In the genomic region with DNA sequence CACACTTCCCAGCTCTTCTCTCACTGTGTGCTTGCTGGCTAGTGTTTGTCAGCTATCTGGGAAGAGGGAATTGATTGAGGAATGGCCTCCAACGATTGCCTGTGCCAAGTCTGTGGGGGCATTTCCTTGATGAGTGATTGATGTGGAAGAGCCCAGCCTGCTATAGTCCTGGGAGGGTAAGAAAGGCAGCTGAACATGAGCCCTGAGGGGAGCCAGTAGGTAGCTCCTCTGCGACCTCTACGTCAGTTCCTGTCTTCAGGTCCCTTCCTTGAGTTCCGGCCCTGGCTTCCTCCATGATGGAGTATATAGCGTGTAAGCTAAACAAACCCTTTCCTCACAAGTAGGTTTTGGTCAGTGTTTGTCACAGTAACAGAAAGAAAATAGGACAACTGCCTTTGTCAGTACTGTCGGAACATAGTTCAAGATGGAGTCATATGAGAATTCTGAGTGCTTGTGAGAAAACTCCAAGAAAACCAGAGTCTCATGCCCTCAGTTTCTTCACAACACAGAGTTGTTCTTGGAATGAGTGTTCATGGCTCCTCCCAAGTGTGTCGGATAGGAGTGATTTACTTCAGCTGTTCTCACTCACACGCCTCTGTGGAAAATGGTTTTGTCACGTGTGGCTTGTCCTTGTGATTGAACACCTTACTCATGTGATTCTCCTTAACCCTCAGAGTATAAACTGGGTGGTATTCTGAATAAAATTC, we compare ENCODE assay signal across 12 mouse cellular contexts. TPM values are rescaled to one million over a fixed set of nuclear protein-coding genes. Genes with fewer than 3 reads are reported as not detected.
DNase-seq lines count a peak whose midpoint lies in the region; ATAC-seq lines count a peak whose summit lies in the region.
"Had no signal": no experiment of that assay in that cellular context is flagged by ENCODE, and none has a peak within 500 bp of the region (broad histone marks: within the 10 kb centered on the region; RNA-seq: fewer than 3 reads in every experiment).

No protein-coding gene starts in this region.

- no peak for ATAC-seq in forebrain, embryonic 14.5 days
- ATAC-seq in hindbrain, embryonic 16.5 days: 0 out of 2 replicates have a peak, but pooled peaks have one; percentile 17
- no peak for ATAC-seq in hindbrain, embryonic 11.5 days (ENCODE audit: low FRiP score)
- ATAC-seq in lung, embryonic 16.5 days (ENCODE audit: low read depth): 0 out of 2 replicates have a peak, but pooled peaks have one; percentile 47
- no peak for ATAC-seq in stomach, embryonic 14.5 days (ENCODE audit: insufficient number of reproducible peaks, insufficient read depth, low FRiP score, low read depth)
- ATAC-seq in forebrain, embryonic 16.5 days: no peak
- ATAC-seq: liver, embryonic 12.5 days had no signal

- H3K4me2 ChIP-seq in forebrain, embryonic 14.5 days (ENCODE audit: low read length): no peak overlapping the region
- no peak overlapping the region for H3K4me2 ChIP-seq in hindbrain, embryonic 16.5 days (ENCODE audit: low read length)
- H3K4me2 ChIP-seq in hindbrain, embryonic 11.5 days (replicated peaks; ENCODE audit: low read depth, low read length): no peak overlapping the region
- no peak overlapping the region for H3K4me2 ChIP-seq in lung, embryonic 16.5 days (ENCODE audit: low read depth, low read length)
- H3K4me2 ChIP-seq in stomach, embryonic 14.5 days (replicated peaks; ENCODE audit: low read depth, low read length): no peak overlapping the region
- H3K4me2 ChIP-seq in forebrain, embryonic 16.5 days (ENCODE audit: low read length): no peak overlapping the region
- H3K4me2 ChIP-seq: liver, embryonic 12.5 days had no signal

- no peak overlapping the region for H3K4me3 ChIP-seq in forebrain, embryonic 10.5 days
- no peak overlapping the region for H3K4me3 ChIP-seq in forebrain, embryonic 14.5 days (ENCODE audit: low read depth, low read length)
- H3K4me3 ChIP-seq in hindbrain, embryonic 16.5 days (ENCODE audit: low read length): no peak overlapping the region
- no peak overlapping the region for H3K4me3 ChIP-seq in hindbrain, embryonic 11.5 days (ENCODE audit: low read depth, low read length)
- no peak overlapping the region for H3K4me3 ChIP-seq in lung, embryonic 16.5 days (ENCODE audit: low read length)
- no peak overlapping the region for H3K4me3 ChIP-seq in stomach, embryonic 14.5 days (ENCODE audit: low read depth, low read length)
- H3K4me3 ChIP-seq in forebrain, embryonic 16.5 days (replicated peaks; ENCODE audit: low read length): no peak overlapping the region
- H3K4me3 ChIP-seq: liver, embryonic 12.5 days had no signal

- H3K27ac ChIP-seq in forebrain, embryonic 10.5 days: peak overlapping the region; percentile 9; the same call in 1 of the 2 replicates
- H3K27ac ChIP-seq in forebrain, embryonic 14.5 days (ENCODE audit: low read depth, low read length): no peak overlapping the region
- no peak overlapping the region for H3K27ac ChIP-seq in hindbrain, embryonic 16.5 days (ENCODE audit: low read depth, low read length)
- no peak overlapping the region for H3K27ac ChIP-seq in hindbrain, embryonic 11.5 days (ENCODE audit: low read depth, low read length)
- H3K27ac ChIP-seq in lung, embryonic 16.5 days (ENCODE audit: low read length): peak overlapping the region; percentile 69
- peak overlapping the region; percentile 84 for H3K27ac ChIP-seq in stomach, embryonic 14.5 days (ENCODE audit: low read length)
- no peak overlapping the region for H3K27ac ChIP-seq in forebrain, embryonic 16.5 days (ENCODE audit: low read length)
- H3K27ac ChIP-seq: liver, embryonic 12.5 days had no signal

- 85% methylated on average over 9 of the region's 9 CpGs for WGBS in forebrain, embryonic 10.5 days
- WGBS in forebrain, embryonic 14.5 days: 88% methylated on average over 9 of the region's 9 CpGs
- 77% methylated on average over 9 of the region's 9 CpGs for whole genome bisulfite sequencing in hindbrain, embryonic 16.5 days
- 80% methylated on average over 9 of the region's 9 CpGs for WGBS in hindbrain, embryonic 11.5 days
- 67% methylated on average over 9 of the region's 9 CpGs for WGBS in lung, embryonic 16.5 days
- WGBS in stomach, embryonic 14.5 days: 56% methylated on average over 9 of the region's 9 CpGs
- WGBS in forebrain, embryonic 16.5 days: 87% methylated on average over 9 of the region's 9 CpGs

- no peak for DNase-seq in forebrain, embryonic 10.5 days (ENCODE audit: extremely low spot score, low spot score)
- DNase-seq in forebrain, embryonic 14.5 days (ENCODE audit: low spot score): no peak
- DNase-seq in hindbrain, embryonic 11.5 days (ENCODE audit: low spot score): no peak
- no peak for DNase-seq in lung, postnatal 4 days
- DNase-seq: cerebellum, adult 8-10 months; heart, adult 18-20 months; thymus, postnatal 14 days had no signal

- H3K9me3 ChIP-seq in forebrain, embryonic 10.5 days: no peaks in the 10 kb centered on the region; the same call in 1 of the 2 replicates
- H3K9me3 ChIP-seq in forebrain, embryonic 14.5 days (replicated peaks; ENCODE audit: control insufficient read depth, low read length): no peaks in the 10 kb centered on the region
- H3K9me3 ChIP-seq in hindbrain, embryonic 16.5 days (ENCODE audit: control insufficient read depth, low read length): no peaks in the 10 kb centered on the region
- H3K9me3 ChIP-seq in hindbrain, embryonic 11.5 days (ENCODE audit: control insufficient read depth, low read length): no peaks in the 10 kb centered on the region
- H3K9me3 ChIP-seq in lung, embryonic 16.5 days (ENCODE audit: control insufficient read depth, low read length): no peaks in the 10 kb centered on the region
- no peaks in the 10 kb centered on the region for H3K9me3 ChIP-seq in stomach, embryonic 14.5 days (ENCODE audit: control insufficient read depth, low read depth, low read length)
- no peaks in the 10 kb centered on the region for H3K9me3 ChIP-seq in forebrain, embryonic 16.5 days (ENCODE audit: control insufficient read depth, low read length)
- H3K9me3 ChIP-seq: liver, embryonic 12.5 days had no signal

- no peaks in the 10 kb centered on the region; the same call in 1 of the 2 replicates for H3K36me3 ChIP-seq in forebrain, embryonic 10.5 days (replicated peaks)
- H3K36me3 ChIP-seq in forebrain, embryonic 14.5 days (ENCODE audit: control insufficient read depth, insufficient read depth, low read length): no peaks in the 10 kb centered on the region
- H3K36me3 ChIP-seq in hindbrain, embryonic 16.5 days (ENCODE audit: control insufficient read depth, insufficient read depth, low read length): no peaks in the 10 kb centered on the region
- no peaks in the 10 kb centered on the region for H3K36me3 ChIP-seq in hindbrain, embryonic 11.5 days (ENCODE audit: control insufficient read depth, insufficient read depth, low read length)
- H3K36me3 ChIP-seq in lung, embryonic 16.5 days (ENCODE audit: control insufficient read depth, insufficient read depth, low read length): no peaks in the 10 kb centered on the region; the same call in 1 of the 2 replicates
- no peaks in the 10 kb centered on the region for H3K36me3 ChIP-seq in stomach, embryonic 14.5 days (ENCODE audit: control insufficient read depth, insufficient read depth, low read length)
- H3K36me3 ChIP-seq in forebrain, embryonic 16.5 days (ENCODE audit: control insufficient read depth, insufficient read depth): no peaks in the 10 kb centered on the region
- H3K36me3 ChIP-seq: liver, embryonic 12.5 days had no signal

- H3K4me1 ChIP-seq in forebrain, embryonic 10.5 days: peaks cover 14% of the 10 kb centered on the region
- no peaks in the 10 kb centered on the region for H3K4me1 ChIP-seq in forebrain, embryonic 14.5 days (ENCODE audit: control insufficient read depth, insufficient read depth, low read length)
- no peaks in the 10 kb centered on the region for H3K4me1 ChIP-seq in hindbrain, embryonic 16.5 days (ENCODE audit: control insufficient read depth, insufficient read depth, low read depth, low read length)
- H3K4me1 ChIP-seq in hindbrain, embryonic 11.5 days (replicated peaks; ENCODE audit: control insufficient read depth, insufficient read depth, low read length): no peaks in the 10 kb centered on the region; the same call in 1 of the 2 replicates
- H3K4me1 ChIP-seq in lung, embryonic 16.5 days (replicated peaks; ENCODE audit: control insufficient read depth, insufficient read depth, low read length): no peaks in the 10 kb centered on the region
- H3K4me1 ChIP-seq in stomach, embryonic 14.5 days (ENCODE audit: control insufficient read depth, insufficient read depth, low read length): peaks cover 19% of the 10 kb centered on the region; the same call in 1 of the 2 replicates
- H3K4me1 ChIP-seq in forebrain, embryonic 16.5 days (replicated peaks; ENCODE audit: control insufficient read depth, insufficient read depth, low read length): no peaks in the 10 kb centered on the region

- H3K27me3 ChIP-seq in forebrain, embryonic 10.5 days (ENCODE audit: poor library complexity, severe bottlenecking): no peaks in the 10 kb centered on the region
- H3K27me3 ChIP-seq in forebrain, embryonic 14.5 days (replicated peaks; ENCODE audit: control insufficient read depth, insufficient read depth, low read length): no peaks in the 10 kb centered on the region
- H3K27me3 ChIP-seq in hindbrain, embryonic 16.5 days (replicated peaks; ENCODE audit: control insufficient read depth, insufficient read depth, low read length): no peaks in the 10 kb centered on the region
- H3K27me3 ChIP-seq in hindbrain, embryonic 11.5 days (ENCODE audit: control insufficient read depth, insufficient read depth, low read length): no peaks in the 10 kb centered on the region
- no peaks in the 10 kb centered on the region for H3K27me3 ChIP-seq in lung, embryonic 16.5 days (ENCODE audit: control insufficient read depth, insufficient read depth, low read depth, low read length)
- H3K27me3 ChIP-seq in stomach, embryonic 14.5 days (ENCODE audit: control insufficient read depth, insufficient read depth, low read length): no peaks in the 10 kb centered on the region
- H3K27me3 ChIP-seq in forebrain, embryonic 16.5 days (replicated peaks; ENCODE audit: control insufficient read depth, insufficient read depth, low read length): no peaks in the 10 kb centered on the region
- H3K27me3 ChIP-seq: liver, embryonic 12.5 days had no signal

- H3K9ac ChIP-seq in forebrain, embryonic 14.5 days (ENCODE audit: low read length): no peak overlapping the region
- no peak overlapping the region for H3K9ac ChIP-seq in hindbrain, embryonic 16.5 days (ENCODE audit: low read depth, low read length)
- no peak overlapping the region for H3K9ac ChIP-seq in hindbrain, embryonic 11.5 days (ENCODE audit: low read depth, low read length)
- H3K9ac ChIP-seq in lung, embryonic 16.5 days (ENCODE audit: low read length): no peak overlapping the region
- no peak overlapping the region for H3K9ac ChIP-seq in stomach, embryonic 14.5 days (replicated peaks; ENCODE audit: low read depth, low read length)
- H3K9ac ChIP-seq in forebrain, embryonic 16.5 days (replicated peaks; ENCODE audit: low read depth, low read length): no peak overlapping the region
- H3K9ac ChIP-seq: liver, embryonic 12.5 days had no signal

RNA-seq across cellular contexts. Expression of a gene that starts 22.9 kb away (rescaled TPM):
- polyA plus RNA-seq in forebrain, embryonic 10.5 days (2016; fragmentation: Nextera tagmentation; extraction: Ambion mirVana): 5.0 and 5.6 TPM in 2 replicates
- polyA plus RNA-seq in forebrain, embryonic 14.5 days (2014; fragmentation: Nextera tagmentation; extraction: Ambion mirVana): 4.9 and 8.3 TPM in 2 replicates
- 18.6 and 25.1 TPM in 2 replicates for polyA plus RNA-seq in hindbrain, embryonic 16.5 days (2015; fragmentation: Nextera tagmentation; extraction: Ambion mirVana)
- polyA plus RNA-seq in hindbrain, embryonic 11.5 days (2014; fragmentation: Nextera tagmentation; extraction: Ambion mirVana): 3.0 and 4.6 TPM in 2 replicates
- polyA plus RNA-seq in lung, embryonic 16.5 days (2015; fragmentation: Nextera tagmentation; extraction: Ambion mirVana): 9.6 and 10.1 TPM in 2 replicates
- polyA plus RNA-seq in stomach, embryonic 14.5 days (2014; fragmentation: Nextera tagmentation; extraction: Ambion mirVana): 6.7 and 7.5 TPM in 2 replicates
- 6.7 and 8.5 TPM in 2 replicates for polyA plus RNA-seq in forebrain, embryonic 16.5 days (2015; fragmentation: Nextera tagmentation; extraction: Ambion mirVana)

RNA-seq across cellular contexts. Expression of a gene that starts 52.0 kb away (rescaled TPM):
- polyA plus RNA-seq in forebrain, embryonic 10.5 days (2016; fragmentation: Nextera tagmentation; extraction: Ambion mirVana): 110 and 121 TPM in 2 replicates
- polyA plus RNA-seq in forebrain, embryonic 14.5 days (2014; fragmentation: Nextera tagmentation; extraction: Ambion mirVana): 39.9 and 40.3 TPM in 2 replicates
- polyA plus RNA-seq in hindbrain, embryonic 16.5 days (2015; fragmentation: Nextera tagmentation; extraction: Ambion mirVana): 10.5 and 12.1 TPM in 2 replicates
- 76.7 and 90.3 TPM in 2 replicates for polyA plus RNA-seq in hindbrain, embryonic 11.5 days (2014; fragmentation: Nextera tagmentation; extraction: Ambion mirVana)
- 67.2 and 71.4 TPM in 2 replicates for polyA plus RNA-seq in lung, embryonic 16.5 days (2015; fragmentation: Nextera tagmentation; extraction: Ambion mirVana)
- 59.1 and 60.7 TPM in 2 replicates for polyA plus RNA-seq in stomach, embryonic 14.5 days (2014; fragmentation: Nextera tagmentation; extraction: Ambion mirVana)
- polyA plus RNA-seq in forebrain, embryonic 16.5 days (2015; fragmentation: Nextera tagmentation; extraction: Ambion mirVana): 26.2 and 37.0 TPM in 2 replicates

Comparison
In these comparisons a context has a peak if more than half of its experiments do, and no peak if none do; other contexts are left out.
1. H3K27ac ChIP-seq: peak in forebrain, embryonic 10.5 days (single experiment), lung, embryonic 16.5 days (single experiment) and stomach, embryonic 14.5 days (single experiment); none in forebrain, embryonic 14.5 days (single experiment), hindbrain, embryonic 16.5 days (single experiment), hindbrain, embryonic 11.5 days (single experiment) and forebrain, embryonic 16.5 days (single experiment).
2. ATAC-seq: peak in hindbrain, embryonic 16.5 days (single experiment) and lung, embryonic 16.5 days (single experiment); none in forebrain, embryonic 14.5 days (single experiment), hindbrain, embryonic 11.5 days (single experiment), stomach, embryonic 14.5 days (single experiment) and forebrain, embryonic 16.5 days (single experiment).